Mouse (Mus musculus): ENCODE measurements at regions not wholly inside any gene's neighbourhood (a gene's known extent, or its start where the extent isn't known, plus 50 kb on each side); places are given as distances from the start of the nearest gene placed in this dataset.

DNA sequence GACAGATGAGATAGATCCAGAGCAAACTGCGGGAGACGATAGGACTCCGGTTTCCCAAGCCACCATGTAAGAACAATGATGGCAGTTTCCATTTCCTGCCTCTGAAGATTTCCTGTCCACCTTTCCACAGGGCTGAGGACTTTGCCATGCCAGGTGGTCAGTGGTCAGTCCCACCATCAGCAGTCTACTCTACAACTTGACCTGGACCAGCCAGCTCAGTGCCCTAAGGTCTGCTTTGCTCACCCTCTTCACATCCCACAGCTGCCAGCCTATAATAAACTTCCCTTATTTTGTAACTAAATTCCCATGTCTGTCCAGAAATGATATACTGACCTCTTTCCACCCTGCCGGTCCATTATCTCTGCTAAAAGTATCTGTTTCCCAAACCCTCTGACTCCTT lies 315.7 kb upstream of the Spred2 start:
- H3K36me3 ChIP-seq (ENCODE audit: control insufficient read depth, insufficient read depth, low read length), result no peaks in the 10 kb centered on the region
- TF ChIP-seq POLR2A (IDR thresholded peaks at IDR 0.05; ENCODE audit: borderline replicate concordance, extremely low read depth, insufficient read depth, insufficient read length), result no peak
- DNase-seq (ENCODE audit: low spot score) (no peak), ATAC-seq (ENCODE audit: low FRiP score, low read depth) (no peak)
- no peaks in the 10 kb centered on the region for H3K27me3 ChIP-seq (ENCODE audit: control insufficient read depth, insufficient read depth, low read length)
- no peak overlapping the region for H3K27ac ChIP-seq (replicated peaks; ENCODE audit: low read depth, low read length)
- H3K9me3 ChIP-seq (ENCODE audit: control insufficient read depth, low read length), result no peaks in the 10 kb centered on the region
- H3K4me3 ChIP-seq (replicated peaks; ENCODE audit: low read length), result no peak overlapping the region
- no peak overlapping the region for H3K4me2 ChIP-seq (replicated peaks; ENCODE audit: low read depth, low read length, severe bottlenecking)
- no peaks in the 10 kb centered on the region for H3K4me1 ChIP-seq (ENCODE audit: control insufficient read depth, insufficient read depth, low read length)
- H3K9ac ChIP-seq (ENCODE audit: low read depth, low read length, severe bottlenecking), result no peak overlapping the region
- WGBS, result 92% methylated on average over 4 of the region's 4 CpGs

- no peaks in the 10 kb centered on the region for H3K9me3 ChIP-seq (ENCODE audit: control insufficient read depth, low read length)
- no peaks in the 10 kb centered on the region for H3K36me3 ChIP-seq (ENCODE audit: control insufficient read depth, insufficient read depth, low read length)
- TF ChIP-seq POLR2A (IDR thresholded peaks at IDR 0.05; ENCODE audit: borderline replicate concordance, extremely low read depth, insufficient read depth, insufficient read length), result no peak
- ATAC-seq (ENCODE audit: low FRiP score, low read depth), result no peak
- 7% methylated on average over 6 of the region's 6 CpGs for WGBS
- H3K27me3 ChIP-seq (ENCODE audit: control insufficient read depth, insufficient read depth, low read length), result no peaks in the 10 kb centered on the region
- DNase-seq (ENCODE audit: low spot score), result no peak
- no peak overlapping the region for H3K4me2 ChIP-seq (replicated peaks; ENCODE audit: low read depth, low read length, severe bottlenecking)
- H3K9ac ChIP-seq (ENCODE audit: low read depth, low read length, severe bottlenecking), result no peak overlapping the region
- H3K27ac ChIP-seq (replicated peaks; ENCODE audit: low read depth, low read length), result no peak overlapping the region
- no peak overlapping the region for H3K4me3 ChIP-seq (replicated peaks; ENCODE audit: low read length)
- H3K4me1 ChIP-seq (ENCODE audit: control insufficient read depth, insufficient read depth, low read length), result no peaks in the 10 kb centered on the region
Measured at GRCm38 (mm10) chr11:19610559-19610958, 313.6 kb upstream of the Spred2 start.

DNA sequence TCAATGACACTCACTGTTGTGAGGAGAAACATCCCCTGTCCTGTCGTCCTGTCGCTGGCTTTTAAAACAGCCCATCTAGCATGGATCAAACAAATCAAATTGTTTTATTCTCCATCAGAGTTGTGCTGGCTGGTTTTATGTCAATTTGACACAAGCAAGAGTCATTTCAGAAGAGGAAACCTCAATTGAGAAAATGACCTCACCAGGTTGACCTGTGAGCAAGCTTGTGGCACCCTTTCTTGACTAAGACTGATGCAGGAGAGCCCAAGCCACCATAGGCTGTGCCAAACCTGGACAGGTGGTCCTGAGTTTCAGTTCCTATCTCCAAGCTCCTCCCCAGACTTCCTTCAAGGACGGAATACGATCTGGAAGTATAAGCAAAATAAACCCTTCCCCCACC lies 313.0 kb upstream of the Spred2 start:
- Histone ChIP-seq H3K36me3 (ENCODE audit: control insufficient read depth, insufficient read depth, low read length) (no peaks in the 10 kb centered on the region), H3K9me3 (ENCODE audit: control insufficient read depth, low read length) (no peaks in the 10 kb centered on the region), H3K27me3 (ENCODE audit: control insufficient read depth, insufficient read depth, low read length) (no peaks in the 10 kb centered on the region), H3K4me1 (ENCODE audit: control insufficient read depth, insufficient read depth, low read length) (no peaks in the 10 kb centered on the region), H3K4me3 (replicated peaks; ENCODE audit: low read length) (no peak overlapping the region), H3K9ac (ENCODE audit: low read depth, low read length, severe bottlenecking) (no peak overlapping the region), H3K27ac (replicated peaks; ENCODE audit: low read depth, low read length) (no peak overlapping the region), H3K4me2 (replicated peaks; ENCODE audit: low read depth, low read length, severe bottlenecking) (no peak overlapping the region)
- DNase-seq (ENCODE audit: low spot score) (no peak), ATAC-seq (ENCODE audit: low FRiP score, low read depth) (no peak)
- 82% methylated on average over 4 of the region's 4 CpGs for WGBS
- no peak for TF ChIP-seq POLR2A (IDR thresholded peaks at IDR 0.05; ENCODE audit: borderline replicate concordance, extremely low read depth, insufficient read depth, insufficient read length)

DNA sequence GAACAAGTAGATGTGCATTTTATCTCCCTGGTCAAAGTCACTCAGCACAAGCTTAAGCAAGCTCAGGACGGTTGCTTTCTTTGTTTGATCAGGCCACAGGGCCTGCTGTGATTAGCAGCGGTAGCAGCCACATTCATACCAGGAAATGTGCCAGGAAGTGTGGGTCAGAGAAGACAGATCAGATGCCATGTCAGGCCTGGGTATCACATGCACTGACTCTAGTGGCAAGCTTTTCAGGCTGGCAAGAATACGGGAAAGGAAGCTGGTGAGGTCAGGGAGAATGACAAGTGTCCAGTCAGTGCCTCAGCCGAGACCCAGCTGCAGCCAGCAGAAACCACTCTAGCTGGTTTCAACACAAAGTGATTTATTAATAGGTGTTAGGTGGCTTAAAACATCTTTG lies 307.7 kb upstream of the Spred2 start:
- 61% methylated on average over 4 of the region's 4 CpGs for WGBS
- DNase-seq (ENCODE audit: low spot score), result no peak
- ATAC-seq (ENCODE audit: low FRiP score, low read depth), result no peak

DNA sequence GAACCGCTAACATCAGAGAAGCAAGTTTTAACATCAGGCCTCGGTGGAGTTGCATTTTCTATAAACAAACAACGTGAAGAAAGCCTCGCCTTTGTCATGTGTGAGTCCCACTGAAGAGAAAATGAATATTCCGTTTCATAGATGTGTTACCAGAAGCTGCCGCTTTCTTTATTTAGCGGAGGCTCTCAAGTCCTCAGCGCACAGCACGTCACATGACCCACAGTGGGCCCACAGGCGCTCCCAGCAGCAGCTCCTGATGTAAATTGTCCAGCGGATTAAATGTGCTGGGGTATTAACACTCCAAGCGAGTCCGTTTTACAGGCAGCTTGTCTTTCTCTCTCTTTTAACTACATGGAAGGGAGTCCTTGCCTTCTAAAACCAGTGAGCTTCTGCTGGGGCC lies 304.7 kb upstream of the Spred2 start:
- WGBS, result 78% methylated on average over 13 of the region's 13 CpGs
- DNase-seq (ENCODE audit: low spot score) (no peak), ATAC-seq (ENCODE audit: low FRiP score, low read depth) (no peak)
- no peaks in the 10 kb centered on the region for H3K27me3 ChIP-seq (ENCODE audit: control insufficient read depth, insufficient read depth, low read length)
- no peaks in the 10 kb centered on the region for H3K36me3 ChIP-seq (ENCODE audit: control insufficient read depth, insufficient read depth, low read length)
- no peak overlapping the region for H3K4me2 ChIP-seq (replicated peaks; ENCODE audit: low read depth, low read length, severe bottlenecking)
- no peak for TF ChIP-seq POLR2A (IDR thresholded peaks at IDR 0.05; ENCODE audit: borderline replicate concordance, extremely low read depth, insufficient read depth, insufficient read length)
- H3K9ac ChIP-seq (ENCODE audit: low read depth, low read length, severe bottlenecking), result no peak overlapping the region
- no peak overlapping the region for H3K27ac ChIP-seq (replicated peaks; ENCODE audit: low read depth, low read length)
- H3K4me3 ChIP-seq (replicated peaks; ENCODE audit: low read length), result no peak overlapping the region
- no peaks in the 10 kb centered on the region for H3K9me3 ChIP-seq (ENCODE audit: control insufficient read depth, low read length)
- no peaks in the 10 kb centered on the region for H3K4me1 ChIP-seq (ENCODE audit: control insufficient read depth, insufficient read depth, low read length)

More for the DNA sequence above, 307.7 kb upstream of the Spred2 start:
- H3K27ac ChIP-seq (replicated peaks; ENCODE audit: low read depth, low read length), result no peak overlapping the region
- H3K27me3 ChIP-seq (ENCODE audit: control insufficient read depth, insufficient read depth, low read length), result no peaks in the 10 kb centered on the region
- H3K9me3 ChIP-seq (ENCODE audit: control insufficient read depth, low read length), result no peaks in the 10 kb centered on the region
- no peaks in the 10 kb centered on the region for H3K4me1 ChIP-seq (ENCODE audit: control insufficient read depth, insufficient read depth, low read length)
- no peak overlapping the region for H3K4me2 ChIP-seq (replicated peaks; ENCODE audit: low read depth, low read length, severe bottlenecking)
- H3K9ac ChIP-seq (ENCODE audit: low read depth, low read length, severe bottlenecking), result no peak overlapping the region
- H3K36me3 ChIP-seq (ENCODE audit: control insufficient read depth, insufficient read depth, low read length), result no peaks in the 10 kb centered on the region
- TF ChIP-seq POLR2A (IDR thresholded peaks at IDR 0.05; ENCODE audit: borderline replicate concordance, extremely low read depth, insufficient read depth, insufficient read length), result no peak
- H3K4me3 ChIP-seq (replicated peaks; ENCODE audit: low read length), result no peak overlapping the region
